Mouse (Mus musculus) lung, embryonic 14.5 days (tissue): ENCODE measurements around the gene Bmp8a. TPM values are rescaled to one million over a fixed set of nuclear protein-coding genes. Genes with fewer than 3 reads are reported as not detected.
"Not testable (repeated sequence)": the region's sequence is repeated elsewhere in the genome, so short reads cannot be mapped to it uniquely, and the experiment has no call there.

Experiments
- ATAC-seq: fragments of 200-750 bp; cut with Nextera tagmentation; 2 replicates; pipeline ENCODE4 v1.8.0; 2017; ENCODE audit warnings: mild to moderate bottlenecking, moderate TSS enrichment, moderate library complexity; ENCODE audit not compliant: insufficient read depth
- DNase-seq: peaks from one replicate; pipeline ENCODE4 v3.0.0-alpha.2; 2015
- H3K27ac ChIP-seq: fragments of 300-500 bp; sonication (generic); 2 replicates; pipeline ENCODE4 v1.5.1; 2014; ENCODE audit warnings: low read depth, mild to moderate bottlenecking, moderate library complexity
- H3K27me3 ChIP-seq: fragments of 300-500 bp; sonication (generic); 2 replicates; pipeline ENCODE4 v1.6.1; 2014; ENCODE audit warnings: low read length, control low read depth; ENCODE audit not compliant: insufficient read depth
- H3K36me3 ChIP-seq: fragments of 300-500 bp; sonication (generic); 2 replicates; pipeline ENCODE4 v1.6.1; 2014; ENCODE audit warnings: control low read depth; ENCODE audit not compliant: insufficient read depth
- H3K4me1 ChIP-seq: fragments of 300-500 bp; sonication (generic); 2 replicates; pipeline ENCODE4 v1.6.1; 2014; ENCODE audit warnings: antibody characterized with exemption, control low read depth; ENCODE audit not compliant: insufficient read depth
- H3K4me2 ChIP-seq: fragments of 300-500 bp; sonication (generic); 2 replicates; pipeline ENCODE4 v1.6.1; 2014; ENCODE audit warnings: mild to moderate bottlenecking
- H3K4me3 ChIP-seq: fragments of 300-500 bp; sonication (generic); 2 replicates; pipeline ENCODE4 v1.5.1; 2014; ENCODE audit warnings: low read depth, low read length
- H3K9ac ChIP-seq: fragments of 300-500 bp; sonication (generic); 2 replicates; pipeline ENCODE4 v1.6.1; 2014
- H3K9me3 ChIP-seq: fragments of 300-500 bp; sonication (generic); 2 replicates; pipeline ENCODE4 v1.6.1; 2016; ENCODE audit warnings: low read depth, low read length, control low read depth
- CTCF ChIP-seq: IDR thresholded peaks from 2 replicates; pipeline ENCODE4 v1.5.1; 2016; ENCODE audit warnings: antibody characterized with exemption, low read depth
- WGBS: fragments of 180-500 bp; shearing (Covaris S2); extraction: QIAGEN DNeasy Blood & Tissue Kit; methylation state at CpG from one replicate; pipeline ENCODE4 v1.1.7; 2014; 5-methylcytosine and 5-hydroxymethylcytosine counted together
- polyA plus RNA-seq: library from polyadenylated mRNA; unstranded; fragments of >200 nt; fragmentation: Nextera tagmentation; extraction: Ambion mirVana; gene quantifications from 2 replicates; pipeline ENCODE4 v1.2.1, GENCODE M21; 2014

The Bmp8a gene
- polyA plus RNA-seq, 1 experiment from 2014 or later = 0.30 TPM

DNA sequence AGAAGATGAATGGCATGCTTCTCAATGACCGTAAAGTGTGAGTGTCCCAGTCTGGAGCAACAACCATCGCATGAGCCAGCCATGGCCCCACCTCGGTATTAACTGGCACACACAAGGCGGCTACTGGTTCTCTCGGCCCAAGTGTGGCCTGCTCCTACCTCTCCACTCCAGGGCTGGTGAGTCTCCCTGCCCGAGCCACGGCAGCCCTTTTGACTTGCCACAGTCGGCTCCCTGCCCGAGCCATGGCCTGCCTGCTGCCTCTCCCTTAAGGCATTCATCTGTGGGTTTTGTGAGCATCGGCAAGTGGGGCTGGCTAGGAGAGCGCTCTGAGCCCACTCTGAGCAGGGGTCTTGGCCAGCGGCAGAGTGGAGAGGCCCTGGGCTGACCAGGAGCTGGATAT, 54.0 kb downstream of the Bmp8a start:
- no peak for TF ChIP-seq CTCF
- WGBS = 88% methylated on average over 12 of the region's 12 CpGs
- no peak overlapping the region for H3K27ac ChIP-seq
- no peaks in the 10 kb centered on the region for H3K9me3 ChIP-seq
- H3K4me1 ChIP-seq = peaks cover 9% of the 10 kb centered on the region
- H3K4me2 ChIP-seq = no peak overlapping the region
- ATAC-seq = no peak
- no peak overlapping the region for H3K9ac ChIP-seq
- H3K27me3 ChIP-seq = no peaks in the 10 kb centered on the region
- DNase-seq = no peak
- no peak overlapping the region for H3K4me3 ChIP-seq
- peaks cover 90% of the 10 kb centered on the region for H3K36me3 ChIP-seq

DNA sequence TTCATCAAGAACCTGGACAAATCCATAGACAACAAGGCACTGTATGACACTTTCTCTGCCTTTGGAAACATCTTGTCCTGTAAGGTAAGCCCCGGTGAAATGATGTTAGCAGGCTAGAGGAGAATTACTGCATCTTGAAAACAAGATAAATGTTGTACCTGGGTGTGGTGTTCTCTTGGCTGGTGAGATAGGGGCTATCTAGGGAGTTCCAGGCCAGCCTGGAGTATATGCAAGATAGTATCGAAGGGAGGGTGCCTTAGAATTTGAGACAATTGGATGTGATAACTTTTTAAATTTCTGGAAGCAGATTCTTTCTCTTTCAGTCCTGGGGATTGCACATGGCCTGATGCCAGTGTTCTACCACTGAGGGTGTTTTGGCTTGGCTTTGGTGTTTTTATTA, 56.3 kb downstream of the Bmp8a start:
- peaks cover 9% of the 10 kb centered on the region for H3K4me1 ChIP-seq
- no peak overlapping the region for H3K9ac ChIP-seq
- H3K9me3 ChIP-seq = no peaks in the 10 kb centered on the region
- no peak overlapping the region for H3K4me3 ChIP-seq
- DNase-seq = no peak
- 91% methylated on average over 2 of the region's 2 CpGs for WGBS
- no peak overlapping the region for H3K27ac ChIP-seq
- H3K4me2 ChIP-seq = peak overlapping the region; percentile 96; the same call in 1 of the 2 replicates
- no peak for ATAC-seq
- peaks cover 67% of the 10 kb centered on the region for H3K36me3 ChIP-seq
- no peak for TF ChIP-seq CTCF
- no peaks in the 10 kb centered on the region for H3K27me3 ChIP-seq

DNA sequence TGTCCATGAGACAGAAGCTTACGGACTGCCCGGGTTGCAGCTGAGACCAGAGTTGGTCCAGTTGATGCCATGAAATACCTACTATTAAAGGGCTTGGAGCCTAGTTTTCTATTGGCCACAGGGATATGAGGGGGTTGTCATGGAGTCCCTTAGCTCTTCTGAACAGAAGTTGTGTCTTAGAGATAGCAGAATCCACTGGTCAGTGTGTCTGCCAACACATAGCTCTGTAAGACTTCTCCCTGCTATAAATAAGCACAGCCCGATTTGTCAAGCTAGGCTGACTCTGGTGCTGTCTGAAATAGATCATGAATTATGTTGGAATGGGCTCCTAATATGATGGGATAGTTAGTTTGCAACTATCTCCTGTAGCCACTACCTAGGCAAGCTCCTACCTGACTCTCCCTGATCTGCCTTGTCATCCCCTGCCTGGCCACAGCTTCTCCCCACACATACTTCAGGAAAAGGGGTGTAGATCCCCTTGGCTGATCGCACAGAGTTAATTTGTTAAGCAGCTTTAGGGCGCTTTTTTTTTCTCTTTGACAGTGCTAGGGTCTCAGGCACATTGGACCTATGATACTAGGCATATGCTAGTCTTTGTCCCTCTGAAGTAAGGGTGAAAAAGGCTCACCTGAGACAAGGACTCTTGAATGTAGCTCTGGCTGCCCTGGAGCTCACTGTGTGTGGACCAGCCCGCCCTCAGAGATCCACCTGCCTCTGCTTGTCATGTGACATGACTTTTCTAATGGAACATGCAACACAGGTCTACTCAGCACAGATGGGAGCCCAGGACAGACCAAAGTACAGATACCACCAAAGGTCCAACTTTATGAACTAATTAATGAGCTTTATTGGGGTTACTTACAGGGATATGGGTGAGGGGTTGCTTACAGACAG, 58.1 kb downstream of the Bmp8a start:
- H3K27me3 ChIP-seq = no peaks in the 10 kb centered on the region
- ATAC-seq (no peak), DNase-seq (no peak)
- TF ChIP-seq CTCF = no peak
- H3K9me3 ChIP-seq = no peaks in the 10 kb centered on the region
- peaks cover 9% of the 10 kb centered on the region for H3K4me1 ChIP-seq
- peaks cover 50% of the 10 kb centered on the region for H3K36me3 ChIP-seq
- peak overlapping the region; percentile 65 for H3K9ac ChIP-seq
- 0 out of 2 replicates have a peak overlapping the region, but pooled peaks have one; percentile 38 for H3K27ac ChIP-seq
- peak overlapping the region; percentile 96 for H3K4me2 ChIP-seq
- WGBS = 64% methylated on average over 6 of the region's 6 CpGs
- H3K4me3 ChIP-seq = peak overlapping the region; percentile 59

DNA sequence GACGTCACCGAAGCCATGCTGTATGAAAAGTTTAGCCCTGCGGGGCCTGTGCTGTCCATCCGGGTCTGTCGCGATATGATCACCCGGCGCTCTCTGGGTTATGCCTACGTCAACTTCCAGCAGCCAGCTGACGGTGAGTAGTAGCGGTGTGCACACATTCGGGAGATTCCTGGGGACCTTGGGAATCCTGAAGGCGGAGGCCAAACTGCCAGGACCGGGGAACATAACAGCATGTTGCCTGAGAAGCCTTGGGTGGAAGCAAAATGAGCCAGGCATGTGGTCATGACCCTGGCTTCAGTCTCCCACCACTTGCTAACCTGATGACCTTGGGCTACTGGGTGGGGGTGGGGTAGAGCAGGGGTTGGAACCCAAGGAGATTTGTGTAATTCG, 59.4 kb downstream of the Bmp8a start:
- 2% methylated on average over 10 of the region's 15 CpGs for WGBS
- H3K9ac ChIP-seq = peak overlapping the region; percentile 65
- H3K27ac ChIP-seq = peak overlapping the region; percentile 24; the same call in 1 of the 2 replicates
- peak overlapping the region; percentile 59 for H3K4me3 ChIP-seq
- not testable (repeated sequence) for H3K4me1 ChIP-seq, H3K27me3 ChIP-seq, H3K9me3 ChIP-seq
- peaks cover 37% of the 10 kb centered on the region for H3K36me3 ChIP-seq
- H3K4me2 ChIP-seq = peak overlapping the region; percentile 96
- ATAC-seq (peak; percentile 35; the same call in 1 of the 2 replicates), DNase-seq (peak; percentile 32)

DNA sequence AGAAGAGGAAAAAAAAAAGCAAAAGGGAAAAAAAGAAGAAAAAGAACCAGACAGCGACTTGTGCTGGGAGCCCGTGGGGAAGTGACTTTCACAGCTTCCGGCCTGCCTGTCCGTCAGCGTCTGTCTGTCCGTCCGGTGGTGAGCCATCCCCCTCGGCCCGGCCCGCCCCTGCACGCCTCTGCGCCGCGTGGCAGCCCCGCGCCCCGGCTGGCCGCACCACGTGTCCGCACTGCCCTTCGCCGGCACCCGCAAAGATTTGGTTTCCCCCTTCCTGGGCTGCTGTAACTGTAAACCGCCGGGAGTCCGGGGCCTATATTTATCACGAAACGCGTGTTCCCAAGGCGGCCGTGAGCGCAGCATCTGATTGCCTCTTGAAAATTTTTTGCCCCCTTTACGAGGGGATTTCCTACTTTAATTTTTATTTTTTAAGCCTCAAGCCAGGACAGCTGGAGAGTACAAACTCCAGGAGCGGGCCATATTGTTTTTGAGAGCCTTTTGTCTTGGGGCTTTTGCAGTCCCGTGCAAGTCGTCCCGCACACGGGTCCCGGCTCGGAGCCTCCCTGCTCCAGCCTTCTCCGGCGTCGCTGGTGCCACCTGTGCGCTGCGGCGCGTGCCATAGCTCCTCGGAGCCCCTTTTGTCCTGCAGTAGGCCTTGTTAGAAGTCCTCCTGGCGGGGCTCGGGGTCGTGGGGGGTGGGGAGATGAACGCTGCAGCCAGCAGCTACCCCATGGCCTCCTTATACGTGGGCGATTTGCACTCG, 60.0 kb downstream of the Bmp8a start:
- ATAC-seq (peak; percentile 75), DNase-seq (peak; percentile 46)
- H3K4me3 ChIP-seq = peak overlapping the region; percentile 59

DNA sequence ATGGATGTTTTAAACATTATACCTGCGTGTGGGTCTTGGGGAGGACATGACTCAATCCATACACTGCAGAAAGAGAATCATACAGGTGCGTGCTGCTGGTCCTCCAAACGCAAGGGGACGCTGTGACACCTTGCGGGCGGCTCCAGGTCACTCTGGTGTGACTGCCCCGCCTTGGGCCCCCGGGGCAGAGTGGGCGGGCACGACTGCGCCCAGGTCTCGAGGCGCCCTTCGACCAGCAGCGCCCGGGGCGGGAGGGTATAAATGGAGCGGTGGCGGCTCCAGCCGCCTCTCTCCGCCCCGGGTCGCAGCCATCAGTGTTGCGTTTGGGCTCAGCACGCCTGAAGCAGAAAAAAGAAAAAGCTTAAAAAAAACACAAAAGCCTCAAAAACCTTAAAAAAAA, 60.6 kb downstream of the Bmp8a start:
- Histone ChIP-seq H3K4me3 (peak overlapping the region; percentile 59), H3K4me1 (peaks cover 9% of the 10 kb centered on the region), H3K27ac (peak overlapping the region; percentile 34; the same call in 1 of the 2 replicates), H3K27me3 (no peaks in the 10 kb centered on the region), H3K4me2 (peak overlapping the region; percentile 96), H3K9ac (peak overlapping the region; percentile 65), H3K9me3 (no peaks in the 10 kb centered on the region), H3K36me3 (peaks cover 25% of the 10 kb centered on the region)
- TF ChIP-seq CTCF = peak; percentile 84
- peak; percentile 94 for DNase-seq
- WGBS = under 1% methylated on average over 25 of the region's 25 CpGs
- peak; percentile 97 for ATAC-seq

More for the DNA sequence above, 60.0 kb downstream of the Bmp8a start:
- Histone ChIP-seq H3K9ac (peak overlapping the region; percentile 65), H3K4me2 (peak overlapping the region; percentile 96), H3K36me3 (peaks cover 31% of the 10 kb centered on the region), H3K27ac (peak overlapping the region; percentile 34; the same call in 1 of the 2 replicates)
- WGBS = under 1% methylated on average over 46 of the region's 55 CpGs
- not testable (repeated sequence) for H3K9me3 ChIP-seq, H3K4me1 ChIP-seq, H3K27me3 ChIP-seq

DNA sequence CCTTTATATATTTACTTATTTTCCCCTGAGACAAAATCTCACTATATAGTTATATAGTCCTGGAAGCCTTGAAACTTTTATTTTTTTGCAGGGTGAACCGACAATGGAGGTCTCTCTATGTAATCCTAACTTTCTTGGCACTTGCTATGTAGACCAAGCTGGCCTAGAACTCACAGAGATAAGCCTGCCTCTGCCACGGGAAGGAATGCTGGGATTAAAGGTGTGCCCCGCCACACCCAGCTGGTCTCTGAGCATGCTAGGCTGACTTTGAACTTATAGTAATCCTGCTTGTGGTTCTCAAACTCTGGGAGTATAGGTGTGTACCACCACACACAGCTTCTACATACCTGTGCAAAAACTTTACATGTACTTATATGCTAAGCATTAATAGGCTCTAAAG, 62.9 kb downstream of the Bmp8a start:
- Histone ChIP-seq H3K27me3 (no peaks in the 10 kb centered on the region), H3K4me2 (no peak overlapping the region), H3K9me3 (no peaks in the 10 kb centered on the region), H3K9ac (no peak overlapping the region), H3K27ac (no peak overlapping the region), H3K4me3 (no peak overlapping the region), H3K36me3 (peaks cover 4% of the 10 kb centered on the region; the same call in 1 of the 2 replicates), H3K4me1 (peaks cover 8% of the 10 kb centered on the region)
- no peak for TF ChIP-seq CTCF
- DNase-seq (no peak), ATAC-seq (no peak)
- 64% methylated on average over 3 of the region's 3 CpGs for WGBS
